Mouse (Mus musculus): Measurements from ENCODE around the gene Tob2. TPM values are rescaled to one million over a fixed set of nuclear protein-coding genes. Genes with fewer than 3 reads are reported as not detected.

Tob2 gene
- polyA plus RNA-seq, 1 experiment from 2014 or later = 26.0 TPM

DNA sequence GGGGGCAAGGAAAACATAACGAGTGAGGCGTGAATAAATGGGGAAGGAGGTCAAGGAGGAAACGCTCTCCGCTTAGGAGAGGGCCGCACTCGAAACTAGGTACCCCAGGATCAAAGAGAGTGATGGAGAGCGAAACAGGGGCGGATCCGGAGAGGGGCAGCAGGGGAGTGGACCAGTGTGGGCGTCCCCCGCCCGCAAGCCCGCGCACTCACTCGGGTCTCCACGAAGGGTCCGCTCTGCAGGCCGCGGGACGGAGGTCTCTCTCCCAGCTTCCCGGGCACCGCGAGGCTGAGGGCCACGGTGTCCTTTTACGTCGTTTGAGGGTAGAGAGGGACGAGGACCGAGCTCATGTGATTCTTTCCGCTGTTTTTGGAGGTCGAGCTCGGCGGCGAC is 876 bp downstream of the Tob2 start:
- H3K9me3 ChIP-seq = no peaks in the 10 kb centered on the region

DNA sequence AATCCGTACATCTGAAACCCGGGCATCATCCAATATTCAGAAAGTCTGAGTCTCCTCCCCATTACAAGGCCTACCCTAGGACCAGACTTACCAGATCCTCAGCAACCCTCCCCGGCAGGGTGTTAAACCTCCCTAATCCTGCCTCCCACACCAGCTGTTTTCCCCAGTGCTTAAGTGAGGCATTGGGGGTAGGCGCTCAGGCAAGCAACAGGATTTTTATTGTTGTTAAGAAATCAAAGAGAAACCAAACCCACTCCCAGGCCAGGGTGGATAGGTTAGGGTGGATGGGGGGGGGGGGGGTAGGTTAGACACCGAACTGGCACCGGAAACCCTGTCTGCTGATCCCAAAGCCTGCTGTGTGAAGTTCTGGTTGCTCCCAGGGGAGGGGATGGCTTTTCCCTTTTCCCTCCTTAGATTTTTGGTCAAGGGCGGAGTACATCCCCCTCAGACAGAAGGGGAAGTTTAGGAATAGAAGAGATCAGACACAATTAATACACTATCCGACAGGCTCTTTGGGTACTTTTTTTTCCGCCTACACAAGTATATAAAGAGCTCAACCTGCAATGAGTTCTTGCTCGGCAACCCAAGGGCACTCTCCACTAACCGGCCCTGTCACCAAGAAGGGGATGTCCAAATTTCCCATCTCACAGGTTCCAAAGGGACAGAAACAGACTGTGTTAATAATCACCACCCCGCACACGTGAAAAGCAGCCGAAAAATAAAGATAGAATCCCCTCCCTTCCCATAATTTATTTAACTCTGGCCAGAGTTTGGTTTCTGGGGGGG is 1.5 kb downstream of the Tob2 start:
- Histone ChIP-seq H3K4me1 (replicated peaks) (peaks cover 16% of the 10 kb centered on the region; the same call in 1 of the 2 replicates), H3K27me3 (replicated peaks) (no peaks in the 10 kb centered on the region), H3K4me2 (replicated peaks) (peak overlapping the region; percentile 86), H3K27ac (peak overlapping the region; percentile 88), H3K9ac (peak overlapping the region; percentile 92), H3K4me3 (replicated peaks) (peak overlapping the region; percentile 91), H3K9me3 (no peaks in the 10 kb centered on the region), H3K36me3 (peaks cover 10% of the 10 kb centered on the region)
- ATAC-seq = no peak
- WGBS = 1% methylated on average over 14 of the region's 14 CpGs

More for the DNA sequence above, 876 bp downstream of the Tob2 start:
- Histone ChIP-seq H3K4me2 (replicated peaks) (peak overlapping the region; percentile 86), H3K36me3 (peaks cover 5% of the 10 kb centered on the region; the same call in 1 of the 2 replicates), H3K4me3 (replicated peaks) (peak overlapping the region; percentile 91), H3K9ac (peak overlapping the region; percentile 92), H3K4me1 (replicated peaks) (peaks cover 16% of the 10 kb centered on the region; the same call in 1 of the 2 replicates), H3K27ac (peak overlapping the region; percentile 88), H3K27me3 (replicated peaks) (no peaks in the 10 kb centered on the region)
- ATAC-seq = no peak
- under 1% methylated on average over 33 of the region's 33 CpGs for WGBS

DNA sequence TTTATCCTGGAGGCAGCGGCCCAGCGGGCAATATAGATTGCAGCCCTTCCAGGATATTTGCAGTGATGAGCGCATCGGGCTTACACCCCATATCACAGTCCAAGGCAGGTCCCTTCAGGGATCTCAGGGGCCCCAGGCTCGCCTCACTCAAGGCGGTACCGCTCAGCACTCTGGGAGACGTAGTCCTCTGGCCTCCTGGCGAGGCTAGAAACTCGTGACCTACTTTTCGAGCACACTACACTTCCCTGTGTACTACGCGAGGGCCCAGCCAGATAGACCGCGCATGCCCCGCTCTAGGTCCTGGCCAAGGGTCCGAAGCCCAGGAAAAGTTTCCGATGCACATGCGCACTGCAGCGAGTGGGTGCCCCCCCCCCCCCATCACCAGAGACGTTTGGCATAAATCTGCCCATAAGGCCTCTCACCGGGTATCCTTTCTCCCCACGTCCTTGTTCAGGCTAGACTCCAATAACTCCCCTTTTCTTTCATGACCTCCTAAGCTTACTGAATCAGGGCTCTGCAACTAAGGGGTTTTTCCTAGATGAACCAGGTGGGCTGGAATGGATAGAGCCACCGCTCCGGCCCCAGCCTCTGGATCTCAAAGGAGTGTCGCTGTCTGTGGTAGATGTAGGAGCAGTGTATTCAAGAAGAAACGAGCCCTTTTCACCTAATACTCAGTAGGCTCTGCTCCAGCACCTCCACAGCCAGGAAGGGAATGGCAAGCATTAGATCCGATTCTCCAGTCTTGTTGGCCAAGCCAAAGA is 2.4 kb downstream of the Tob2 start:
- ATAC-seq = peak; percentile 92
- peak overlapping the region; percentile 88 for H3K27ac ChIP-seq
- H3K4me1 ChIP-seq (replicated peaks) = peaks cover 16% of the 10 kb centered on the region; the same call in 1 of the 2 replicates
- H3K27me3 ChIP-seq (replicated peaks) = no peaks in the 10 kb centered on the region
- H3K4me2 ChIP-seq (replicated peaks) = peak overlapping the region; percentile 86
- under 1% methylated on average over 28 of the region's 28 CpGs for WGBS
- peak overlapping the region; percentile 91 for H3K4me3 ChIP-seq (replicated peaks)
- peaks cover 19% of the 10 kb centered on the region for H3K36me3 ChIP-seq
- H3K9me3 ChIP-seq = no peaks in the 10 kb centered on the region
- H3K9ac ChIP-seq = peak overlapping the region; percentile 92

DNA sequence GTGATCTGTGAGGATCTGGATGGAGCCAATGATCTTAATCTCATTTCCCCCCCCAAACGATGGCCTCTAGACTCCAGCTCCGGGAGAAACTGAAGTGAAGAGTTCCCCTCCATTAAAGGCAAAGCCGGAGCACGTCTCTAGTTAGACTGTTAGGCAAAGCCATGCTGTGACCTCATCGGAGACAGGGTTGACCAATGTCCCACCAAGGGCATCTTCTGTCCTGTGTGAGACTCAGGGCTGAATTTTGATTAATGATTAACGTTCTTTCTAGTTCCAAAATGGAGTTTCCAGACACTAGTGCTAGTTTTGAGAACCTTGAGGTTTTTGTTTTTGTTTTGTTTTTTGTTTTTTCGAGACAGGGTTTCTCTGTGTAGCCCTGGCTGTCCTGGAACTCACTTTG is 5.5 kb downstream of the Tob2 start:
- H3K9me3 ChIP-seq = no peaks in the 10 kb centered on the region
- no peak for ATAC-seq
- 77% methylated on average over 7 of the region's 7 CpGs for WGBS

DNA sequence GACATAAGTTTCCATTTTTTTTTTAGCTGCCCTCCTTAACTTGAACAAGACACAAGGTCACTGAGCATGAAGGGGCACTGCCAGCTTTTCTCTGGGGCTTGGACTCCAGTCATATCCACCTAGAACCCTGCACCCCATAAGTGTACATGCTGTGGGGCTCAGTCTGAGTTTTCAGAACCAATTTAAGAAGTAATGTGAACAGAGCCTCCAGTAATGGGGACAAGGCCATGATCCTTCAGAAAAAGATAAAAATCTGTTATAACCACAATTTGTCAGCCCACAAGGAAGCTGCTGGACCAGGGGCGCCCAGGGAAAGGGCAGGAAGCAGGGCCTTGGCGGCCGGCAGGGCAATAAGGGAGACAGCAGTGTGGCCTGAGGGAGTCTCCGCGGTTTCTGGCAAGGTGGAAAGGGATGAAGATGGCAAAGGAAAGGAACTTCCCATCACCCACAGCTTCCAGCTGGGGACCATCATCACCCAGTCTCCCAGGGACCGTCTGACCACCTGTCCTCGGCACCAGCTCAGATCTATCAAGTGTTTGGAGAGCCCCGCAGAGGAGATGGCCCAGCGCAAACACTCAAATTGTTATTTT is 6.1 kb downstream of the Tob2 start:
- Histone ChIP-seq H3K9ac (no peak overlapping the region), H3K27ac (no peak overlapping the region), H3K36me3 (peaks cover 38% of the 10 kb centered on the region), H3K4me2 (replicated peaks) (no peak overlapping the region), H3K27me3 (replicated peaks) (no peaks in the 10 kb centered on the region), H3K9me3 (no peaks in the 10 kb centered on the region), H3K4me3 (replicated peaks) (no peak overlapping the region), H3K4me1 (replicated peaks) (peaks cover 11% of the 10 kb centered on the region; the same call in 1 of the 2 replicates)
- no peak for ATAC-seq
- WGBS = 80% methylated on average over 9 of the region's 9 CpGs

More for the DNA sequence above, 5.5 kb downstream of the Tob2 start:
- no peaks in the 10 kb centered on the region for H3K27me3 ChIP-seq (replicated peaks)
- peaks cover 38% of the 10 kb centered on the region for H3K36me3 ChIP-seq
- H3K4me2 ChIP-seq (replicated peaks) = no peak overlapping the region
- H3K4me3 ChIP-seq (replicated peaks) = no peak overlapping the region
- no peak overlapping the region for H3K27ac ChIP-seq
- H3K9ac ChIP-seq = no peak overlapping the region
- peaks cover 11% of the 10 kb centered on the region; the same call in 1 of the 2 replicates for H3K4me1 ChIP-seq (replicated peaks)

DNA sequence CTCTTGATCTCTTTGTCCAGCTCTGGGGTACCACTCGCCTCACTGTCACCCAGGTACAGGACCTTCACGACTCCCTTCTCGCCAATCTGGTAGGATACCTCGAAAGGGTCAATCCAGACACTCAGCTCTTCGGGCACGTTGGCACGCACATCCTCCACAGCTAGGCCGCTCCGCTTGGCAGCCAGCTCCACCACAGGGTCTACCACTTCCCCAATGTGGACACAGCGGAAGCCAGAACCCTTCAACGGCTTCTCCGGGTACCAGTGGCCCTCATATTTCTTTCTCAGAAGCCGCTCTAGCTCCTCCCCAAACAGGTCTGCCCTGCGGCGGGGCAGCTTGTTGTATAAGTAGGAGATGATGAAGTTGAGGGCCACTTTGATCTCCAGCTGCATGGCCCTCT is 7.2 kb downstream of the Tob2 start:
- H3K36me3 ChIP-seq = peaks cover 38% of the 10 kb centered on the region
- 94% methylated on average over 15 of the region's 15 CpGs for WGBS

DNA sequence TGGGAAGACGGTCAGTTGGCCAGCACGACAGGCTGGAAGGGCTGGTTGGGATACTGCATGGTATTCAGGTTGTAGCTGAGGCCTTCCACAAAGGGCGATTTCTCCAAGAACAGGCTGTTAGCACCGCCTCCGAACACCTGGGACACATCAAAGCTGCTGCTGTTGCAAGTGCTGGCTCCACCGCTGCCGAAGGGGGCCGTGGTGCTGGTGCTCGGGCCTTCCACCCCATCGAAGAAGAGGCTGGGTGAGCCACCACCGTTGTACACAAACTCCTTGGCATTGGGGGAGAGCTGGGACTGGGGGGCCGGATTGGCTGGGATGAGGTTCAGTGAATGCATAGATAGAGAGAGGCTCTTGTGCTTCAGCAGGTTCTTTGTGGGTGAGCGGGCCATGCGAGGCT is 7.9 kb downstream of the Tob2 start:
- no peaks in the 10 kb centered on the region for H3K27me3 ChIP-seq (replicated peaks)
- no peak overlapping the region for H3K9ac ChIP-seq
- H3K4me3 ChIP-seq (replicated peaks) = no peak overlapping the region
- no peak overlapping the region for H3K4me2 ChIP-seq (replicated peaks)
- peaks cover 9% of the 10 kb centered on the region; the same call in 1 of the 2 replicates for H3K4me1 ChIP-seq (replicated peaks)
- 77% methylated on average over 14 of the region's 14 CpGs for WGBS
- no peaks in the 10 kb centered on the region for H3K9me3 ChIP-seq
- no peak overlapping the region for H3K27ac ChIP-seq
- ATAC-seq = no peak
- H3K36me3 ChIP-seq = peaks cover 38% of the 10 kb centered on the region

More for the DNA sequence above, 7.2 kb downstream of the Tob2 start:
- Histone ChIP-seq H3K4me2 (replicated peaks) (no peak overlapping the region), H3K9me3 (no peaks in the 10 kb centered on the region), H3K27me3 (replicated peaks) (no peaks in the 10 kb centered on the region), H3K27ac (no peak overlapping the region), H3K9ac (no peak overlapping the region), H3K4me1 (replicated peaks) (peaks cover 11% of the 10 kb centered on the region; the same call in 1 of the 2 replicates), H3K4me3 (replicated peaks) (no peak overlapping the region)
- no peak for ATAC-seq

DNA sequence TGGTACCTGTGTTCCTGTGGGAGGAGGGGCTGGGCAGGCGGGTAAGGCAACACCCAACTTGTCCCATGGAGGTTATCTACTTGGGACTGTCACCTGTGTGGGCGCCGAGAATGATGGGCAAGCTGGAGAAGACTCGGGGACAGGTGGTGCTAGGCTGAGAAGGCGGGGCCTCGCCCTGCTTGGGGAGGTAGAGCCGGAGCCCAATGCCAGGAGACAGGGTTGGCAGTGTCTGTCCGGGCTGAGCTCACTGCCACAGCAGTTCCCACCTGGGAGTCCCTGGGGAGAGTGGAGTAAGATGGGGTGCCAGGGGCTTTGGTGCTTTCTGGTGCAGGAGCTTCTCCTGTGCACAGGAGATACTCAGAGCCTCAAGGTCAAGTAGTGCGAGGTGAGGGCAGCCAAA is 9.5 kb downstream of the Tob2 start:
- ATAC-seq = no peak
- 83% methylated on average over 9 of the region's 9 CpGs for WGBS
- H3K9ac ChIP-seq = no peak overlapping the region
- H3K4me2 ChIP-seq (replicated peaks) = no peak overlapping the region
- H3K27me3 ChIP-seq (replicated peaks) = no peaks in the 10 kb centered on the region
- peaks cover 4% of the 10 kb centered on the region; the same call in 1 of the 2 replicates for H3K4me1 ChIP-seq (replicated peaks)
- H3K27ac ChIP-seq = no peak overlapping the region
- H3K36me3 ChIP-seq = peaks cover 38% of the 10 kb centered on the region
- H3K4me3 ChIP-seq (replicated peaks) = no peak overlapping the region
- H3K9me3 ChIP-seq = no peaks in the 10 kb centered on the region

DNA sequence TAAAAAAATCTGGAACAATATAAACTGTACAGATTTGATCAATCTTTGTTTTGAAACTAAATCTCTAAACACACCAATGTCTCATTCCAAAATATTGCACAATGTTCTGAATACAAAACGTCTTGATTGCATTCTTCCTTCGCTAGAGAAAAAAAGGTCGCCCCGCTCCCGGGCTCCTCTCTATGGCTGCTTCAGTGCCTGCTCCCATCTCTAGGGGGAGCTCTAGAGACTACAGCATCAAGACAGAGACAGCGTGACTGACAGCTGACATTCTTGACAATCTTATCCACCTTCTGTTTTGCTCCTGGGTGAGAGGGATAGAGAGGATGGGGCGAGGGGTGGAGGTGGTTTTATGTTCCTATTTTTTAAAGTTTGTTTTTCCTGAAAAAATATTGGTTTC is 10.3 kb downstream of the Tob2 start:
- H3K27ac ChIP-seq = no peak overlapping the region
- no peak overlapping the region for H3K4me2 ChIP-seq (replicated peaks)
- no peaks in the 10 kb centered on the region; the same call in 1 of the 2 replicates for H3K4me1 ChIP-seq (replicated peaks)
- no peak overlapping the region for H3K9ac ChIP-seq
- H3K9me3 ChIP-seq = no peaks in the 10 kb centered on the region
- 43% methylated on average over 7 of the region's 7 CpGs for WGBS
- H3K27me3 ChIP-seq (replicated peaks) = no peaks in the 10 kb centered on the region
- no peak for ATAC-seq
- no peak overlapping the region for H3K4me3 ChIP-seq (replicated peaks)
- peaks cover 32% of the 10 kb centered on the region for H3K36me3 ChIP-seq

DNA sequence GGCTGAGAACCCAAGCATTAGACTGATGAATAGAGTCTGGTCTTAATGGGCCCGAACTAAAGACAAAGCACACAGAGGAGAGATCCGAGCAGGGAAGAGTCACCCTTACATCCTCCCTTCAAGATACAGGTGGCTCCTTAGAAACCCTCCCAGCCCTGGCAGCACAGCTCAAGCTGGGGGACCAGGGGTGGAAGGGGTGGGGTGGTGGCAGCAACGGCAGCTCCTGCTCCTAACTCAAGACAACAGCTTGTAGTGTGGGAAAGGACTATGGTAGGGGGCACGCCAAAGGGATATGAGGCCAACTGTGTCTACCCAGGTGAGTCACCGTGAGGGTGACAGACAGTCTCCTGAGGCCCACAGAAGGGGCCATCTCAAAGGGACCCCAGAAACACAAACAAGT is 10.7 kb downstream of the Tob2 start:
- no peaks in the 10 kb centered on the region for H3K9me3 ChIP-seq
- ATAC-seq = no peak
- no peaks in the 10 kb centered on the region for H3K27me3 ChIP-seq (replicated peaks)
- WGBS = 83% methylated on average over 5 of the region's 5 CpGs
- H3K27ac ChIP-seq = no peak overlapping the region
- H3K36me3 ChIP-seq = peaks cover 32% of the 10 kb centered on the region
- H3K4me3 ChIP-seq (replicated peaks) = no peak overlapping the region
- H3K4me2 ChIP-seq (replicated peaks) = no peak overlapping the region
- no peak overlapping the region for H3K9ac ChIP-seq
- H3K4me1 ChIP-seq (replicated peaks) = no peaks in the 10 kb centered on the region; the same call in 1 of the 2 replicates

DNA sequence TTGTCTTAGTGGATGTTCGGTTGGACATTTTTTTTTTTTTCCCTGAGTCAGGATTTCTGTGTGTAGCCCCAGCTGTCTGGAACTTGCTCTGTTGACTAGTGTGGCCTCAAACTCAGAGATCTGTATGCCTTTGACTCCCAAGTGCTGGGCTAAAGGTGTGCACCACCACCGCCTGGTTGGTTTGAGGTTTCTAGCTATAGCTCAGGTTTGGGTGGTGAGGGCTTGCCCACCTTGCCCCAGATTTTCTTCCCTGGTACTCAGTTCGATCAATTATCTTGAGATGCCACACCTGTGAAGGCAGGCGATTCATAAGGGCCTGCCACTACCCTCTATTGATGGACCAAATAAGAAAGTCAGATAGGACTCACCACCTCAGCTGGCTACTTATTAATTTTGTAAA is 11.4 kb downstream of the Tob2 start:
- H3K27me3 ChIP-seq (replicated peaks) = no peaks in the 10 kb centered on the region
- 86% methylated on average over 4 of the region's 4 CpGs for WGBS
- H3K36me3 ChIP-seq = peaks cover 28% of the 10 kb centered on the region
- no peaks in the 10 kb centered on the region for H3K9me3 ChIP-seq
- no peak overlapping the region for H3K4me3 ChIP-seq (replicated peaks)
- no peak overlapping the region for H3K4me2 ChIP-seq (replicated peaks)
- H3K9ac ChIP-seq = no peak overlapping the region
- no peaks in the 10 kb centered on the region; the same call in 1 of the 2 replicates for H3K4me1 ChIP-seq (replicated peaks)
- no peak overlapping the region for H3K27ac ChIP-seq
- ATAC-seq = no peak

DNA sequence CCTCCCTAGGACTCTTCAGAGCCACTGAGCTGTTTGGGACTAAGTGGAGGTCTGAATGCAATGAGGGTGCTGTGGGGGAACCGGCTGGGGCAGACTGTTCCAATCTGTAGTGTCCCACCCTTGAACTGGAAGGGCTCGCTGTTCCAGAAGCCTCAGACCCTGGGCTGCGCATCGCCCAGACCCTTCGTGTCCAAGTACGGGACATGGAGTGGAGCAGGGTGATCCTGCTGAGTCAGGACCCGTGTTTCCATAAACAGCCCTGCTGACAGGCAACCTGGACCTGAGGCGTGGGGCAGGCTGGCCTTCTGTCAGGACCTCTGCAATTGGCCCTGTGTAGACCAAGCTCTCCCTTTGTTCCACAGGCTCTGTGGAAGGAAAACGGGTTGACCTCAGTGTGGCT is 11.8 kb downstream of the Tob2 start:
- Histone ChIP-seq H3K9me3 (no peaks in the 10 kb centered on the region), H3K4me3 (replicated peaks) (no peak overlapping the region), H3K9ac (no peak overlapping the region), H3K4me2 (replicated peaks) (no peak overlapping the region), H3K27ac (no peak overlapping the region), H3K27me3 (replicated peaks) (no peaks in the 10 kb centered on the region), H3K4me1 (replicated peaks) (no peaks in the 10 kb centered on the region; the same call in 1 of the 2 replicates), H3K36me3 (peaks cover 24% of the 10 kb centered on the region)
- WGBS = 86% methylated on average over 9 of the region's 9 CpGs
- ATAC-seq = no peak
